Mouse (Mus musculus): ENCODE measurements around the gene Snap25.
A peak's percentile ranks its signal among the peaks of the same experiment; 100 is the strongest.

Snap25 gene

DNA sequence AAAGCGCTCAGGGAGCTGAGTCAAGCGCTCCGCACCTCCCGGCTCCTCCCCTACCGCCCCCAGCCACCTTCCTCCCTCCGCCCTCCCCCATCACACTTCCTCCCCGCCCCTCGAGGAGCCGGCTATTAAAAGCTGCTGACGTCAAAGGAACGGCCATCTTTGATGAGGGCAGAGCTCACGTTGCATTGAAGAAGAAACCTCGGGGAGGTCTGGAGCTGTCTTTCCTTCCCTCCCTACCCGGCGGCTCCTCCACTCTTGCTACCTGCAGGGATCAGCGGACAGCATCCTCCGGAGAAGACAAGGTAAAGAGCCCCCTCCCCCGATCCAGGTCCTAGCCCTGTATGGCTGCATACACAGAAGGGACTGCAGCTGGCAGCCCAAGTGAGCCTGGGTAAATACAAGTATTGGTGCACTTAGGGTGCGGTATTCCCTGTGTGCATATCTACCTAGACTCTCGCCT, at the start of gene Snap25:
Gene Snap25 (plus strand): TSS at position 155 of the 460 bp plus-strand sequence.
- DNase-seq (ENCODE audit: extremely low spot score, low spot score) = peak; percentile 81

DNA sequence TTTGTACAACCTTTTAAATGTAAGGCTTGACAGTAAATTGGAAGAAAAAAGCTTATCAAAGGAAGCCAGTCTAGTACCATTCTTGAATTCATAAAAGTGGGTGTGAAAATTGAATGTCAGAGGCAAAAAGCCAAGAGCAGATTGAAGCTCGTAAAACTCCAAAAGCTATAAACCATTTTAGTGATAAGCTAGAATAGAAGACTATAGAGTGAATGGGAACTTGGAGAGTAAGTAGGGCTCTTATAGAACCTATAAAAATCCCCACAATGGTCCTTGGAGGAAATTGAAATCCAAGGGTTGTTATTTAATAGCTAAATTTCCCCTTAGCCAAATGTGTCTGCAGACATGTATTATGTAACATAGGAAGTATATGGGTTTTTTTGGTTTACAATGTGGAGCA, 46.3 kb upstream of the Snap25 start:
- no peak for DNase-seq (ENCODE audit: extremely low spot score, low spot score)

DNA sequence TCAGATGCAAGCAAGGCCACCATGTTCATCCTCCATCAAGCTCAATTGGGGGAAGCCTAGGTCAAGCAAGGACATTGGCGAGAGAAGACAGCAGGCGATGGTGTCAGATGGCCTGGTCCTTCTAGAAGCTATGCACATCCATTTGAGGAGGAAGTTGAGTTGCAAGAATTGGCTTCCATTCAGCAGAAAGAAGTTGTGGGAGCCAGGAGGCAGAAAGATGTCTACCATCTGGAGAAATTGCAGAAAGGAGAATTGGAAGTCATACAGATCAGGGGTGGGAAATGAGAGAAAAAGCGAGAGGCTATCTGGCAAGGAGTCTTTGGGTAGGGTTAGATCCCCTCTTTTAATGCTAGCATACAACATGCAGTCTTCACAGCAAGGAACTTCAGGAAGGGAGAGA, 44.1 kb upstream of the Snap25 start:
- DNase-seq (ENCODE audit: extremely low spot score, low spot score) = no peak

DNA sequence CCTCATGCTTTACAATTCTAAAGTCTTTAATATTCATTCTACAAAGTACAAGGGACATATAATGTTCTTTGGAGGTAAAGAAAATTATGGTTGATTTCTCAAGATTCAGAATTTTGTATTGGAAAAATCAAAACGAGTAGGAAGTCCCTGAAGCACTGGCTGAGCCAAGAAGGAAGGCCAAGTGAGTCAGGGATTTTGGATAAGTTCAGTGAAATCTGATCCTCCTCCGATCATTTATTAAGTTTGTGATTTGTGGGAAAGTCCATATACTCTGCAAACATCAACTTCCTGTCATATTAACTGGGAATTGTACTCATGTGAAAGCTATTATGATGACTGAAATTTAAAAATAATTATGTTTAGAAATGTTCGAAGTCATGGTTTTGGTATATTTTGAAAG, 43.6 kb upstream of the Snap25 start:
- no peak for DNase-seq (ENCODE audit: extremely low spot score, low spot score)

DNA sequence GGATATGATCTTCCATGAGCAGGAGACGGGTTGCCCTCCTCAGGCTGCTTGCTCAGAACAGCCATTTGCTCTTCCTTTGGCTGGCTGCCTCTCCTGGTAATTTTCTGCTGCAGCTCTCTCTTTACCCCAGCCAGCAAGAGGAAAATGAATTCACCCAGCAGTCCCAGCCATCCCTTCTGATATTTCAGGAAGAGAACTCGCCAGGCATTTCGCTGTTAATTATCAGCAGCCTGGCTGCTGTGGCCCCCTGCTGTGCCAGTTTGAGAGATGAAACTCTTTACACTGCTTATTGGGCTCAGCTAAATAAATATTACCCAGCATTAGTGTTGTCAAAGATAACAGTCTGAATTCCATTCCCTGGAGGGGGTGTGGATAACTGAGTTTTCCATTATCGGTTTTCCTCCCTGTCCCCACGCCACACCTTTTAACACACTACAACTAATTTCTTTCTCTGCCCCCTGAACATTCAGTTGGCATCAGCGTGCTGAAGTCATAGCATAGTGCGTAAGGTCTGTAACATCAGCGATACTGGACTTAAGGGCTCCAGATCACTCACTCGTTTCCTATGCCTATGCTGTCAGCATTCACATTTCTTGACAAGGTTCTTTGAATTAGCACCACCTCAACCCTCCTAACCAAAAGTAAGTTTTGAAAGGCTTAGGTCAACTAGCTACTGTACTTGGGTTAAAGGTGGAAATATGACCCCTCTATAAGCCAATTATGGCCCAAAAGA, 42.5 kb upstream of the Snap25 start:
- peak; percentile 21 for DNase-seq (ENCODE audit: extremely low spot score, low spot score)

DNA sequence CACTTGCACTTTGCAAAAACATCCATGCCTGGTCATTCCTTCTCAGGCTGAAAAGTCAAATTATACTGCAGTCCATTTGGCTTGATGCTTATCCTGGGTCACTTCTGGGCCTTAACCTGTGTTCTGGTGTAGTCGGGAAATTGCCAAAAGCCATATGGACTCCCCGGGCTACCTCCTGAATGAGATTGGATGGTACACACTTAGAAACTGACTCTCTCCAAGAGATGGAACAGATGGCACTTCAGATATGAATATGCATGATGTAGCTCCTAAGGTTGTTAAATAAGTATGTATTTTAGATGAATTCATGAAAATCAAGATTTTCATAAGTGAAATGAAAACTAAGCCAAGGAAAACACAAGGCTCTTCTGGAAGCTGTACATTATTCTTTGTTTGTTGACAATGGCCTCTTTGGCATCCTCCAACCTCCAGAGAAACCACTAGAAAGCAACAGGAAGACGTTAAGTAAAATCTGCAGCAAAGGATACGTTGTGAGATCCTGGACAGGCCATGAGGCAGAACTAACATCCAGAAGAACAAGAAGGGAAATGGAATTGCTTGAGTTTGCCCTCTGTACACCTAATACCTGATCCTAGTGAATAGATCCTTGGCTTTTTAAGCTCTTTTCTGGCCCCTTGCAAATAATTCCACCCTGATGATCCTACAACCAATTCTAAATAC, 39.0 kb upstream of the Snap25 start:
- no peak for DNase-seq (ENCODE audit: extremely low spot score, low spot score)

DNA sequence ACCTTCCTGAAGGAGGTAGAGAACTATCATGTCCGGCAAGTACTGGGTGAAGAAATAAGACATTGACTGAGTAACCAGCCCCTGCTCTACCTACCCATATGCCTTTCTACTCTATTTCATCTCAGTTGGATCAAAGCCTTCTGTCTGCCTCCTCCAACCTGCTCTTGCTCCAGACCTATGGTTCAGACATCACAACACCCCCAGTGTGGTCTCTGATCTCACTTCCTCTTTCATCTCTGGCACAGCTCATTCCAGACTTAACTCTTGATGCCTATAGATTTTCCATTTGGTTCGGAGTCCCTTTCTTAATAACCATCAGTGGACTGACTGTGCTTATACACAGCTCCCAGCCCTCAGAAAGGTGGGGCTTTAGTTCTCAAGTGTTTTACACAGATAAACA, 37.1 kb upstream of the Snap25 start:
- no peak for DNase-seq (ENCODE audit: extremely low spot score, low spot score)

DNA sequence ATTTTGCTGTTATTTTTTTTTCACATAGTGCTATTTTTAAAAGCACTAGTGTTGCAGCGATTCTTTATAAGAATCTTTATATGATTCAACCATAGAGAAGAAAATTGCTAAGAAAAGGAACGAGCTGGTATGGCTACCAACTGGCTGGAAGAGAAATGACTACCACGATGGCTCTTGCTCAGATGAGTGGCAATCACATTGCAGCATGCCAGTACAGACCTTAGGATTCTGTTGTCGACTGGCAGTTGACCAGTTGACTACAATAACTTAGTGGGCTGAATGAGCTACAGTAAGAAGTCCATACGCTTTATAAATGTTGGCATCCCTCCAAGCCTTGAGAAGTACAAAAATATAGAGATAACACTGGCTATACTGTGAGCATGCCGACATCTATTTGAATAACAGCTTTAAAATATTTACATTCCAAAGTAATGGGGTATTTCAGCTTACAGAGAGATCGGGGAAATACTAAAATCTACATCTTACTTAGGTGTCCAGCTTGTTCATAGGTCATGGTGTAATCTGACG, 36.3 kb upstream of the Snap25 start:
- DNase-seq (ENCODE audit: extremely low spot score, low spot score) = no peak

DNA sequence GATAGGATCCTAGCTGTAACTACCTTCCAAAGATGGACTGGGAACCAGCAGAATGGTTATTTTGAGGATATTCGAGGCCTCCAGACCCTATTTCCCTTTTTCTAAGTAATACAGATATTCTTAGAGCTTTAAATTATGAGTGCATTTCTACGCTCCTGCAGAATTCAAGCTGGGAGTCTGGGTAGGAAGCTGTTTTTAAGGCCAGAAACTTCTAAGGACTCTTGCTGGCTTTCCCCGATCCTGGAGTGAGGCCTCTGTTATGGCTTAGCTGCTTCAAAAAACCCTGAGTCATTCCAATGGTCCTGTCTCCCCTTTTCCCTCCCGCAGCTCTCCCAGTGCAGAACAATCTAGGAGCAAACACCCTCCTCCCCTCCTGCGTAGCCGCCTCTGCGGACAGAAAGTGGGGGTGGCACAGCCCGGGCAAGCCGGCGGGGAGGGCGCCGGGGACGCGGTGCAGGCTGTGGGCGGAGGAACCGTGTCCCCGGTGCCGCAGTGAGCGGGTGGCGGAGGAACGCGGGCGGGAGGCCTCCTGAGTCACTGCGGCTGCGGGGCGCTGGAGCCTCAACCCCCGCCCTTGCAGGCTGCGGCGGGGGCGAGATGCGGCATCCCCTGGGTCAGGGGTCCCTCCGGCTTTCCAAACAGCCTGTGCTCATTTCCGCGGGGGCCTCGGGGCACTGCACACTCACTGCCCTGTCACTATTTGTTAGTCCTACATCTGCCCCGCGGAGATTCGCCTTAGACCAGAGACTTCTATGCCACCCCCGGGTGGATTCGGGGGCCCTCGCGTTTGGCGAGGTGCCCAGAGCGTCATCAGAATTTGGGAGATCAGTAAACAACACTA, 34.7 kb upstream of the Snap25 start:
- DNase-seq (ENCODE audit: extremely low spot score, low spot score) = peak; percentile 75

DNA sequence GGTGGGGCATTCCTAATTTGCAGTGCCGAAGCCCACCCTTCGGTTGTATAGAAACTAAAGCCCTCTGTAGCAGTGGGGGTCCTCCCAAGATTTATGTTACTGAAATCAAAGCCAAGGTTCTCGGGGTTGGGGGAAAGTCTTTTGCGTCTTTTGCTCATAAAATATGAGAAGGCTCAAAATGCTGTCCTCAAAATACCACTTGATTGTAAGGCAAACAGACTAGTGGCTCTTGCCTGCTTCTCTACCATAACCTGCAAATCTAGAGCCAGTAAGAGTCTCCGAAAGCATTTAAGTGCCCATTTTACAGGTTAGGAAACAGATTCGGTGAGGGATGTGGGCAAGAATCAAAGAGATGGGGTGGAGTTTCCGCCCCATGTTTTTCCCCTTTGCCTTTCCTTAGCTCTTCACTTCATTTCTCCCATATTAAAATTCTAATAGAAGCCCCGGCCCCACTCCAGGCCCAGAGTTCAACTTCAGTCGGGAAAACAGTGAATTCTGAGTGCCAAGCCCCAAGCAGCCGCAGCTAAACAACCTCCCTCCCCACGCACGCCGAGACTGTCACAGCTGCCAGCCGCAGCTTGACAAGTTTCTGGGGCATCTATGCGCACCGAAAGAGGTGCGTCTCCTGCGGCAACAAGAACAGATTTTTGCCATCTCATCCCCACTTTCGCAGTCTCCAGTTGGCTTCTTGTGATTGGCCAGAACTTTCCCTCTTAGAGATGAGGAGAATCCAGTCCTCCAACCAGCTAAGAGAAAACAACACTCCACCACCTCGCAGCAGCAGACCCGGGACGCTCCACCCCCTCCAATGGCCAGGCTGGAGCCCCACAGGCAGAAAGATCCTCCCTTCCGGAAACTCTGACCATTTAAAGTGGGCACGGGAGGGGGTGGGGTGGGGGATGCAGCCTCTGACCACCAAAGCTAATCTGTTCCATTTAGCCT, 33.7 kb upstream of the Snap25 start:
- DNase-seq (ENCODE audit: extremely low spot score, low spot score) = peak; percentile 73

DNA sequence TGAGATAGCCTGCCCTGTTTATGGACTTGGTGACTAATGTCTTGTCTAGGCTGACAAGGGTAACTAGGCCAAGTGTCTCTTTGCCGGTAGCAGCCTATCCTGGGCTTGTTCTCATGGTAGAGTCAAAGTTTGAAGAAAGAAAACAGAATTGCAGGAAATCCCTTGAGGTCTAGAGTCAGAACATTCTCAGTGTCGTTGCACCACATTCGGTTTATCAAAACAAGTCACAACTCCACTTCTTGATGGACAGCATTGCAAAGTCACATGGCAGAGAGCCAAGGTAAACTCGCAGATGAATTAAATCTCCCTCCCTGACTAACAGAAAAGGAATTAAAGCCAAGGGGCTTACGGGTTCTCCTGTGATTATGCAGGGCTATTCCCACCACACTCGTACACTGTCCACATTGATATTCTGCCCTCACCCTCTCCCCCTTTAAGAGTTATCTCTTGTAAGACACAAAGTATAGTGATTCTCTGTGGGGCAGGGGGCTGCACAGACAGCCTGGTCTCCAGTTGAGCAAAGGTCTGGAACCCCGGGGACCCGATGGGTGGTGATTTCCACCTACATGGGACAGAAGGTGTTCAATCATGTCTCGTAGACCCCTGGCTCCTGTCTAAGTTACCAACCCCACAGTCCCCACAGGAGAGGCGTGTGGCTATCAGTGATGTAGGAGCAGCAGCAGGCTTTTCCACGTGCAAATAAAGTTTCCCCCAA, 30.9 kb upstream of the Snap25 start:
- DNase-seq (ENCODE audit: extremely low spot score, low spot score) = no peak

DNA sequence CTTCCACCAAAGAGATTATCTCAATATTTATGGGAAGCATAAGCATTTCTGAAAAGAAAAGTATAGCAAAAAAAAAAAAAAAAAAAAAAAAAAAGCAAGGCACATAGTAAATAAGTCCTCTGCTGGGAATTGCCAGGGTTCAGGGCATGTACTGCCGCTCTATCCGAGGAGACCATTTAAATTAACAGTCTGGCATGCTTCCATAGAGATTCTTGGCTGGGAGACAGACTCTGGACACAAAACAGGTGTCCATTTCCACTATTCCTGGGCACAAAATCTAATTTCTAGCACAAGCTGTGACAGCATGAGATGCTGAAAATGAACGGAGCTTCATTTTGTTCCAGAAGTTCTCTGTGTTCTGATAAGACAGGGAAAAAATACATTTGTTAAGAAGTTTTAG, 27.1 kb upstream of the Snap25 start:
- no peak for DNase-seq (ENCODE audit: extremely low spot score, low spot score)

DNA sequence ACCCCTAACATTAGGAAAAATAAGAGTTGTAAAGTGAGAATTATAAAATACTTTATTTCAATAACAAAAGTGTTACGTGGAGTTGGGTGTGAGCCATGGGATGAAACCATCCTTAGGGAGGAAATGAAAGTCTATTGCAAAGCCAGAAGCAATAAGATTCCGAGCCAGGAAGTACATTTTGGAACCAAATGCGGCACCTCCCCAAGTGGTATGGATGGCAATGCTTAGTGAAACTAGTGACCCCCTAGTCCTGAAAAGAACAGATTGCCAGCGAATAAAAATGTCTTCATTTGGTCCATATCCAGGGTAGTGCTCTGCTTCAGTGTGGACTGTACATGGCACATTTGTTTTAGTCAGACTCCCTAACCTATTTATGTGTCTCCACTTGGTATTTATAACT, 25.9 kb upstream of the Snap25 start:
- DNase-seq (ENCODE audit: extremely low spot score, low spot score) = no peak

DNA sequence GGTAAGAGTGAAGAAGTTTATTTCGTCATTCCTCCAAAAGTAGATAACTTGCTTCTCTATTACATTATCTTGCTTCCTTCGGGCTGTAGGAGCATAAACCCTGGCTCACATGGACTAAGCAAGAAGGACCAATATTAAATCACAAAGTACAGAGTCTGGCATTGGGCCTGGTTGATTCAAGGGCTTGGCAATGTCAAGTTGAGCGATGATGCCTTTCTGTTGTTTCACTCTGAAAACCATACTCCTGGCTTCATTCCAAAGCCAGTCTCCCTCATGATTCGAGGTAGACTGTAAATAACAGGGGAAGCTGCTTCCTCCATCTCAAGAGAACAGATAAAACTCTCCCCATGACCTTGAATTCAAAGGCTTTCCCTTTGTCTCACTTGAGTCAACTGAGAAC, 23.8 kb upstream of the Snap25 start:
- DNase-seq (ENCODE audit: extremely low spot score, low spot score) = no peak

DNA sequence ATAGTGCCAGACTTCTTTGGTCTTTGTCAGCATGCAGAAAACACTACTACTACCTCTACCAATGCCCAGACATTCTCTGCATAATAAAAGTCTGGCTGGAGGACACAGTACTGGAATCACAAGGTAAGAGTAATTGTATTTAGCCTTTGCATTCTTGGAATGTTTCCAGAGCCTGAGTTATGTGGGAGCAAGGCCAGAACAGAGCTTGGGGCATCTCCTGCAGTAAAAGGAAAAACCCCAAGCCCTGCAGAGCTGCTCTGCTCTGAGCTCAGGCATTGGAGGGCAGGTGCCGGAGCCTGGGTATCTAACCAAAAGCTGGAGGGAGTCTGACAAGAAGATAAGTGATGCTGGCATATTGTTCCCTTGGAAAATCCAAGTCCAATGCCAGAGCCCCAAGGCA, 21.6 kb upstream of the Snap25 start:
- DNase-seq (ENCODE audit: extremely low spot score, low spot score) = no peak

DNA sequence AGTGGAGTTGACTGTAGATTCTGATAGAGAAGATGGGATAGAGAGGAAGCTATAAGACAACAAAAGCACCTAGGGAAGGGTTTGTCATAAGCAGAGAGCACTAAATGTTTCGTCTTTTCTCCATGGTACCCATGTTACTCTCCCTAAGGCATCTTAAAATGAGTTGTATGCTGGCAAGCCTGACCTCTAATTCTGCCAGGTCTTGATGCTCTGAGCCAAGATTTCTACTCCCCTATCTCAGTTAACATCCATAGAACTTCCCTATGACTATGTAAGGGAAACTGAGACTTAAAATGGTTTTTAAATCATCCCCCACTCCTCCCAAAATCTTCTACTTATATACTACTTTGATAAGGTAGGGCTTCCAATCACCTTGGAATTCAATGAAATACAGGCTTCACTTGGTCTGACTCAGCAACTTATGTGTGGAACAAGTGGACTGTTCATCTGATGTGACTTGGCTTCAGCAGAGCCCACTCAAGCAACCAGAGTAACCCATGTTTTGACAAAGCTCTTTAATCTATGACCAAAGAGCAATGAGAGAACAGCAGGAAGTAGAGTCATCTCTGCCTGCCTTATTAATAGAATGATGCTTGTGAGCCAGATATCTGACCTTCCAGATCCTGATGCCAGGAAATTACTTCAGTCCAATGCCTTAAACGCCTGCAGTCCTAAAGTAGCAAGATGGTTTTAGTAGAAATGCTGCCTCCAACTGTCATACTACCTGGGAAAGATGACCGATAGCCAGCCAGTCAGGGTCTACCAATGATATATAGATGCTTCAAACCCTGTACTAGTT, 13.6 kb upstream of the Snap25 start:
- DNase-seq (ENCODE audit: extremely low spot score, low spot score) = no peak

DNA sequence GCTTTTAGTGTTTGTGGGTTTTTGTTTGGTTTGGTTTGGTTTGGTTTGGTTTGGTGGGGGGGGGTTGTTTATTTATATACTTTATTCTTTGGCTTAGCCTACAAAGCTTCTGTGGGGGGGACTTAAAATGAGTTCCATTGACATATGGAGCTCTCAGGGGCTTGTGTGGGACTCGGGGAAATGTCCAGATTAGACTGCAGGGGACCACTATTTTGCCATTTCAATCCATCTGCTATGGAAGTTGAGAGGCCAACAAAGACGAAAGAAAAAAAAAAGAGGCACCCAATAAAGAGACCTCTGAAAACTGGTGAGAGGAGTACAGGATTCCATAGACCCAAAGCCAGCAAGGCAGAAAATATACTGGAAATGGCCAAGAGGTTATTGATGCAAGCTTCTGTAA, 9.9 kb upstream of the Snap25 start:
- DNase-seq (ENCODE audit: extremely low spot score, low spot score) = no peak

DNA sequence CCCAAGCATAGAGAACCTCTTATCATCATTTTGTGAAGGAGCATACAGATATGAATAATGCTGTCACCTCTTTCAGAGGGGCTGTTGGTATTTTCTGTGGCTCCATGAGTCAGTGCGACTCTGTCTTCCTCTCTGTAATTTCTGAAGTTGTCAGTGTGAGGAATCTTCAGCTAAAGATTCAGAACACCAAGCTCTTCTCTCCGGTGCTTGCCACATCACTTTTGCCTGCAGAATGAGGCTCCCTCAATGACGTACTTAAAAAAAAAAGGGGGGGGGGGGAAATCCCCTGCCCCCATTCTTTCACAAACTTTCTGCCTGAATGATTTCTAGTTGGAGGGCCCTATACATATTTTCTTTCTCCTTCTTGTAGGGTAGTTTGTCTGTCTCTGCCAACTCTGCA, 2.1 kb upstream of the Snap25 start:
- no peak for DNase-seq (ENCODE audit: extremely low spot score, low spot score)

DNA sequence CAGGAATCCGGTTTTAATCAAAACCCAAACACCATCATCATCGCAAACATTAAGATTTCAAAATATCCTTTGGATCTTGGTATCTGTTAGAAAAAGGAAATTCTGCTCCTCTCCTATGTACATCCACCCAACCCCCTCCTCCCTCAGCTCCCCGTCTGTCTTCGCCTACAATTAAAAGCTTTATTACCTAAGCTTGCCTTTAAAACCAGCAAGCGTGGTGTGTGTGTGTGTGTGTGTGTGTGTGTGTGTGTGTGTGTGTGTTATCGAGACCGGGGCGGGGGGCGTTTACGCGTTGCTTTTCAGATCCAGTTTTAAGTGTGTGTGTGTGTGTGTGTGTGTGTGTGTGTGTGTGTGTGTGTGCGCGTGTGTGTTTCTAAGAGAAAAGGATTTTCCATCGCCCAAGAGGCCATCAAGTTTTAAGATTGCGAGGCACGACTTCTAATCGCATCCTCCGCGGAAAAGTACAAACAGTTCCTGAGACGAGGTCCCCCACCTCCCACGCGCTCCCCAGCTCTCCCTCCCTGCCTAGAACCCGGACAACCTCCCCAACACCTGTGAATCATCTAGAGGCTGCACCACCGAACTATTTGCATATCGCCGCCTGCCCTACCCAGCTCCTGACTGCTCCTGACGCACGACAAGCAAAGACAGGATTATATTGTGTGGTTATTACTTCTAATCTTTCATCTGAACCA, 1.4 kb upstream of the Snap25 start:
- peak; percentile 41 for DNase-seq (ENCODE audit: extremely low spot score, low spot score)

Measured in neural tube, embryonic 10.5 days (tissue).